Mouse (Mus musculus): Measurements from ENCODE around the gene Ngef. TPM values are rescaled to one million over a fixed set of nuclear protein-coding genes. Genes with fewer than 3 reads are reported as not detected.

The Ngef gene
- polyA plus RNA-seq, 1 experiment = not detected

- no peak overlapping the region for H3K4me3 ChIP-seq (replicated peaks; ENCODE audit: control insufficient read depth, low read depth, low read length)
Observed at GRCm38 (mm10) chr1:87458045-87458444, 115.6 kb downstream of the Ngef start.

DNA sequence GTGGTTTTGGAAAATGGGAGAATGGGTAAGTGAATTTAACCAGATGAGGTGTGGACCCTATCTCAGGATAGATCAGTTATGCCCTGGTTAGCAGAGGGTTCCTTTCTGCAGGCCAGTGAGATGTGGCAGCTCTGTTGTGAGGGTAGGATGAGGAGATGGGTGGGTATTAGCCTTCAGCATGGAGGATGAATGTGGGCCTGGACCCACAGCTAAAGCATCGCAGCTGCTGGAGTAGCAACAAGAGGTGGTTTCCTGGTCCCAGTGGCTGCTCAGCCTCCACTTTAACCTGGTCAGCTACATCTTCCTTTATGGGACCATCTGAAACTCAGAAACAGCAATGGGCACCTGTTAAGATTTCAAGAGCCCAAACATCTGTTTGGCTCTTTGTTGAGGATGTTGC lies 117.2 kb downstream of the Ngef start:
- 75% methylated on average over 1 of the region's 1 CpGs for WGBS
- Histone ChIP-seq H3K27ac (ENCODE audit: control insufficient read depth, insufficient read depth, low read depth, low read length, poor library complexity) (no peak overlapping the region), H3K4me1 (ENCODE audit: control insufficient read depth, insufficient read depth, low read length) (no peaks in the 10 kb centered on the region), H3K4me3 (replicated peaks; ENCODE audit: control insufficient read depth, low read depth, low read length) (no peak overlapping the region)
- TF ChIP-seq CTCF (IDR thresholded peaks at IDR 0.05; ENCODE audit: control insufficient read depth, insufficient read depth, low read length) (no peak), POLR2A (IDR thresholded peaks at IDR 0.05; ENCODE audit: borderline replicate concordance, control insufficient read depth, low read depth, low read length) (no peak)

More at GRCm38 (mm10) chr1:87458045-87458444, 115.6 kb downstream of the Ngef start:
- Histone ChIP-seq H3K27ac (ENCODE audit: control insufficient read depth, insufficient read depth, low read depth, low read length, poor library complexity) (no peak overlapping the region), H3K4me1 (ENCODE audit: control insufficient read depth, insufficient read depth, low read length) (no peaks in the 10 kb centered on the region)
- 78% methylated on average over 4 of the region's 4 CpGs for WGBS
- TF ChIP-seq CTCF (IDR thresholded peaks at IDR 0.05; ENCODE audit: control insufficient read depth, insufficient read depth, low read length) = no peak

- no peak for TF ChIP-seq CTCF (IDR thresholded peaks at IDR 0.05; ENCODE audit: control insufficient read depth, insufficient read depth, low read length)
- TF ChIP-seq POLR2A (IDR thresholded peaks at IDR 0.05; ENCODE audit: borderline replicate concordance, control insufficient read depth, low read depth, low read length) = no peak
- 76% methylated on average over 4 of the region's 4 CpGs for WGBS
- Histone ChIP-seq H3K4me3 (replicated peaks; ENCODE audit: control insufficient read depth, low read depth, low read length) (no peak overlapping the region), H3K4me1 (ENCODE audit: control insufficient read depth, insufficient read depth, low read length) (no peaks in the 10 kb centered on the region), H3K27ac (ENCODE audit: control insufficient read depth, insufficient read depth, low read depth, low read length, poor library complexity) (no peak overlapping the region)
Observed at GRCm38 (mm10) chr1:87449432-87449831, 124.2 kb downstream of the Ngef start.

DNA sequence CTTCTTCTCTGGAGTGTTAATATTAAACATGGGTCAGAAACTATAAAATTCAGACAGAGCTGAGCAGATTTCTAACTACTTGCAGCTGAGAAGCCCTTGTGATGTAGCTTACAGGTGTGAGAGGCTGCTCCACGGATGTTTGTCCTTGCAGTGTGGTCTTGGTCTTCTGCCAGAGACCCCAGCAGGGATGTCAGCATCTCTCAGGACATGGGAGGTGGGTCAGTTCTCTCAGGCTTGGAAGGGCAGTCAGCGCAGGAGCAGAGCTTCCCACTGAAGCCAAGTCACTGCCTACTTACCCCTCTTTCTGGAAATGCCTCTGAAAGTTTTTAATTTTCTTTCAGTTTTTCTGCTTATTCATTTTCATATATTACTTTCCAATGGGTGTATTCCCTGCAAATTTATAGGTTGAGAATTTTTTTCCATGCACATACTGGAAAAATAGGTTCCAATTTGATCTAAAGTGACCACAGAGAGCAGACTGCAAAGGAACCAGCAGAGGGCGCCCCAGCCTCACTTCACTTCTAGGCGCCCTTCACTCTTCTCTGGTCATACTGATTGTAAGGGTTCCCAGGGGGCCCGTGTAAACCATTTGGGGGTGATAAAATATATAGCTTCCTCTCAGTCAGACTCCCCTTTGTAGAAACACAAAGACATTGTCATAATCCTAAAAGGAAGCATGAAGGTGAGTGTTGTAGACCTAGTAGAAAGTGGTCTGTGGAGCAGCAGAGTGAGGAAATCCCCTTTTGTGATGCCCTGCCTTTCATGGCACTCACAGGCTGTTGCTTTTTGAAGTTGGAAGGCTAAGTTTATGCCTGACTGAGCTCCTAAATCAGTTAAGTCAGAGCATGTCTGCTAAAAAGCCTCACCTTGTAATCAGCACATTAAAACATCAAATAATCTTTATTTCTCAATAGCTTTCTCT lies 126.2 kb downstream of the Ngef start:
- no peak overlapping the region; the same call in 1 of the 2 replicates for H3K27ac ChIP-seq (ENCODE audit: control insufficient read depth, insufficient read depth, low read depth, low read length, poor library complexity)
- H3K4me3 ChIP-seq (replicated peaks; ENCODE audit: control insufficient read depth, low read depth, low read length) = no peak overlapping the region
- WGBS = 40% methylated on average over 5 of the region's 5 CpGs
- TF ChIP-seq CTCF (IDR thresholded peaks at IDR 0.05; ENCODE audit: control insufficient read depth, insufficient read depth, low read length) = peak; percentile 74
- TF ChIP-seq POLR2A (IDR thresholded peaks at IDR 0.05; ENCODE audit: borderline replicate concordance, control insufficient read depth, low read depth, low read length) = no peak
- H3K4me1 ChIP-seq (ENCODE audit: control insufficient read depth, insufficient read depth, low read length) = no peaks in the 10 kb centered on the region

- WGBS = 71% methylated on average over 6 of the region's 6 CpGs
- no peak overlapping the region for H3K4me3 ChIP-seq (replicated peaks; ENCODE audit: control insufficient read depth, low read depth, low read length)
- TF ChIP-seq CTCF (IDR thresholded peaks at IDR 0.05; ENCODE audit: control insufficient read depth, insufficient read depth, low read length) = no peak
- TF ChIP-seq POLR2A (IDR thresholded peaks at IDR 0.05; ENCODE audit: borderline replicate concordance, control insufficient read depth, low read depth, low read length) = no peak
- no peaks in the 10 kb centered on the region for H3K4me1 ChIP-seq (ENCODE audit: control insufficient read depth, insufficient read depth, low read length)
- H3K27ac ChIP-seq (ENCODE audit: control insufficient read depth, insufficient read depth, low read depth, low read length, poor library complexity) = no peak overlapping the region
Observed at GRCm38 (mm10) chr1:87436583-87436982, 137.1 kb downstream of the Ngef start.

DNA sequence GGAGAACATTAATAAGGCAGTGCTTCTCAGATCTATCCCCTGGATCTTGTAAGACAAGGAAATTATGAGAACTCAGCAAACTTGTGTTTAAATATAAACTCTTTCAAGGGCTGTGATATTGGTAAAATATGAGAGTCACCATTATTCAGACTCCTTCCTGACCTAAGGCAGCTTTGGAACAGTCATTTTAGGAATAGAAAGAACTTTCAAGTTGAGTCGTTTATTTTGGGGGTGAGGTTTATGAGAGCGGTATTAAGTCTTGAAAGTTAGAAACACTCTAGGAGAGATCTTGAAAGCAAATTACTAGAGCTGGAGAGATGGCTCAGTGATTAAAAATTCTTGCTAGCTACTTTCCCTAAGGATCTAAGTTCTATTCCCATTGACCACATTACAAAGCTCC lies 138.5 kb downstream of the Ngef start:
- Histone ChIP-seq H3K27ac (ENCODE audit: control insufficient read depth, insufficient read depth, low read depth, low read length, poor library complexity) (no peak overlapping the region), H3K4me3 (replicated peaks; ENCODE audit: control insufficient read depth, low read depth, low read length) (no peak overlapping the region), H3K4me1 (ENCODE audit: control insufficient read depth, insufficient read depth, low read length) (no peaks in the 10 kb centered on the region)
- no peak for TF ChIP-seq CTCF (IDR thresholded peaks at IDR 0.05; ENCODE audit: control insufficient read depth, insufficient read depth, low read length)
- TF ChIP-seq POLR2A (IDR thresholded peaks at IDR 0.05; ENCODE audit: borderline replicate concordance, control insufficient read depth, low read depth, low read length) = no peak
- WGBS = 91% methylated on average over 2 of the region's 2 CpGs

Other genes with a start within 250 kb of the Ngef start
- 39.0 and 95.1 TPM in 2 replicates for gene Gigyf2, start 246.9 kb downstream of the Ngef start, polyA plus RNA-seq (2011; ENCODE audit: insufficient read depth, insufficient read length, low replicate concordance, missing spikeins)
- gene Kcnj13, start 179.1 kb downstream of the Ngef start, polyA plus RNA-seq (2011; ENCODE audit: insufficient read depth, insufficient read length, low replicate concordance, missing spikeins) = not detected in 2 replicates
- not detected in 2 replicates for gene Snorc, start 103.6 kb downstream of the Ngef start, polyA plus RNA-seq (2011; ENCODE audit: insufficient read depth, insufficient read length, low replicate concordance, missing spikeins)
- not detected in 2 replicates for gene Neu2, start 64.0 kb downstream of the Ngef start, polyA plus RNA-seq (2011; ENCODE audit: insufficient read depth, insufficient read length, low replicate concordance, missing spikeins)
- 47.2 and 80.4 TPM in 2 replicates for gene Inpp5d, start 46.4 kb upstream of the Ngef start, polyA plus RNA-seq (2011; ENCODE audit: insufficient read depth, insufficient read length, low replicate concordance, missing spikeins)
- 17.4 and 36.9 TPM in 2 replicates for gene Atg16l1, start 182.0 kb upstream of the Ngef start, polyA plus RNA-seq (2011; ENCODE audit: insufficient read depth, insufficient read length, low replicate concordance, missing spikeins)
- gene Sag, start 229.8 kb upstream of the Ngef start, polyA plus RNA-seq (2011; ENCODE audit: insufficient read depth, insufficient read length, low replicate concordance, missing spikeins) = 4.0 and 7.0 TPM in 2 replicates